Mouse (Mus musculus): ENCODE data around the gene Htra3. TPM values are rescaled to one million over a fixed set of nuclear protein-coding genes. Genes with fewer than 3 reads are reported as not detected.
A peak's percentile ranks its signal among the peaks of the same experiment; 100 is the strongest.

Gene Htra3
- polyA plus RNA-seq (2012; rRNA removed) (0.46 and 0.80 TPM in 2 replicates), polyA plus RNA-seq (2014; fragmentation: Nextera tagmentation; extraction: Ambion mirVana) (0.99 and 1.5 TPM in 2 replicates)

DNA sequence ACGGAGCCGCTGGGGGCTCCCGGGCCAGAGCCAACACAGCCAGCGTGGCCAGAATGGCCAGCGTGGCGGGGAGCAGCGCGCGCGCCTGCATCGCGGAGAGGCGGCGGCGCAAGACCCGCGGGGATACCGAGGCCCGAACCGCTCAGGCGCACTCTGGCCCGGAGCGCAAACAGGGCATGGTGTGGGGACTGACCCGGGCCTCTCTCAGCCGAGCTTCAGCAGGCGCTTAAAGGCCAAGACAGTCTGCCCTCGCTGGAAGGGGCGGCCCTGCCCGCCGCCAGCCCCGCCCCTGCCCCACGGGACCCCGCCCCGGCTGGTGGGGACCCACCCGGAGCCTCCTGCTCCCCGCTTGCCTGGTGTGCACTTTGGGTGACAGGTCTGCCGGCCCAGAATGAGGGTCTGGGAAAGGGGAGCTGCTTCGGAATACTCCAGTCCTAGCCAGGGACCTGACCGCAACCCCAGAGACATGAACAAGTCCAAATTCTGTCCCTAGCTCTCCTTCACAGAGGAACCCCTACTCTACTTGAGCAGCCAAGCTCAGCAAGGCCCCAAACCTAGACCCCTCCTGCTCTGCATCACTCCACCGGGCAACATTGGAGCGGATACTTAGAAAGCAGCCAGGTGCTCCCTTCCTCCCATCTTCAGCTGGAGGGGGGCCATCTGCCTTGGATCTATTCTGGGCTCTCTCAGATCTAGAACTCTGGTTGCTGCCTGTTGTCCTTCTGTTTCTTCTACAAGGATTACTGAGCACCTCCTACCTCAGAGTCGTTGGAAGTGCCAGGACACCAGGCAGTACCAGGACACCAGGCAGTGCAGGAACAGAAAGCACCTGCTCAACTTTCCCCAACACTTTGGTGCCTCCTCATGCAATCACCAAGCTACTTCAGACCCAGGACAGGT lies at the start of gene Htra3:
TSS of gene Htra3 (minus strand) at position 527 of the 900 bp plus-strand sequence.
- Histone ChIP-seq H3K27me3 (ENCODE audit: control insufficient read depth, insufficient read depth, low read length) (peaks cover 19% of the 10 kb centered on the region), H3K4me3 (ENCODE audit: insufficient read depth in 1 of 2, low read depth in 2 of 2, low read length in 2 of 2) (0 out of 4 replicates have a peak within 1 kb of the TSS, but pooled peaks of 1 of the 2 experiments have one; percentile 4), H3K36me3 (replicated peaks; ENCODE audit: control insufficient read depth, insufficient read depth, low read depth) (no peaks in the 10 kb centered on the region), H3K27ac (no peak within 1 kb of the TSS), H3K4me1 (replicated peaks; ENCODE audit: control insufficient read depth in 2 of 2, insufficient read depth in 2 of 2, low read length in 1 of 2) (no peaks in the 10 kb centered on the region), H3K9me3 (ENCODE audit: control insufficient read depth, low read length) (no peaks in the 10 kb centered on the region), H3K9ac (replicated peaks) (no peak within 1 kb of the TSS), H3K4me2 (ENCODE audit: low read depth) (peak within 1 kb of the TSS; percentile 11; the same call in 1 of the 2 replicates)
- DNase-seq (ENCODE audit: low read depth in 3 of 3, low spot score in 3 of 3), result no peak
- WGBS (ENCODE audit: insufficient replicate concordance), result 9% methylated on average over 41 of the region's 42 CpGs
- no peak for TF ChIP-seq EP300 (IDR thresholded peaks at IDR 0.05; ENCODE audit: low read depth)
- TF ChIP-seq CTCF (IDR thresholded peaks at IDR 0.05; ENCODE audit: low read depth), result no peak
- no peak for ATAC-seq (ENCODE audit: insufficient read depth)

DNA sequence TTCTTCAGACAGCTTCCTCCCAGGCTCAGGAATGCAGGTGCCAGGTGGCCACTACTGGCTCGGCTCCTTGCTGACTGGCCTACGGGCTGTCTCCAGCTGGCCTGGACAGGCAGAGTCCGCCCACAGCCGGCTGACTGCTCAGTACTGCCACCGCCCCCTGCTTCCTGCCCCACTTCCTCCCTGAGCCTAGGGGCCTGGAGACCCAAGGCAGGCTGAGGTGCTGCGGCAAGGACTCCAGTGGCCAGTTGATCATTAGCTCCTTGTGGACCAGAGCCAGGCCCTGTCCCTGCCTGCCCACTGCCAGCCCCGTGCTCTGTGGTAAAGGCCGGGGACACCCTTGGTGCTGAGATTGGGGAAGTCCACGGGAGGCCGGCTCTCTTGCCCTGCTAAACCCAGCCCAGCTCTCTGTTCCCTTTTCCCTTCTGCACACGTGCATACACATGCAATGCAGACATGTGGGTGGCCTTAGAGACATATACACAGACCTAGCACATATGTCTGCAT lies 49.4 kb upstream of the Htra3 start:
- DNase-seq (ENCODE audit: low read depth in 3 of 3, low spot score in 3 of 3), result no peak
- ATAC-seq (ENCODE audit: insufficient read depth), result peak; percentile 63
- H3K4me1 ChIP-seq (replicated peaks; ENCODE audit: control insufficient read depth in 2 of 2, insufficient read depth in 2 of 2, low read length in 1 of 2), result 0 out of 4 replicates have a peak, but pooled peaks cover 0 to 7% of the 10 kb centered on the region in 2 experiments
- no peaks in the 10 kb centered on the region for H3K9me3 ChIP-seq (ENCODE audit: control insufficient read depth, low read length)
- H3K27me3 ChIP-seq (ENCODE audit: control insufficient read depth, insufficient read depth, low read length), result no peaks in the 10 kb centered on the region
- 0 out of 2 replicates have a peak overlapping the region, but pooled peaks have one; percentile 38 for H3K4me2 ChIP-seq (ENCODE audit: low read depth)
- no peak overlapping the region for H3K9ac ChIP-seq (replicated peaks)
- WGBS (ENCODE audit: insufficient replicate concordance), result 4% methylated on average over 11 of the region's 11 CpGs
- H3K4me3 ChIP-seq (ENCODE audit: insufficient read depth in 1 of 2, low read depth in 2 of 2, low read length in 2 of 2), result peak overlapping the region; percentile 1 to 51; a peak in 3 of 4 replicates
- TF ChIP-seq CTCF (IDR thresholded peaks at IDR 0.05; ENCODE audit: low read depth) (peak; percentile 10; the same call in 1 of the 2 replicates), EP300 (IDR thresholded peaks at IDR 0.05; ENCODE audit: low read depth) (no peak)
- no peaks in the 10 kb centered on the region for H3K36me3 ChIP-seq (replicated peaks; ENCODE audit: control insufficient read depth, insufficient read depth, low read depth)
- H3K27ac ChIP-seq, result no peak overlapping the region

DNA sequence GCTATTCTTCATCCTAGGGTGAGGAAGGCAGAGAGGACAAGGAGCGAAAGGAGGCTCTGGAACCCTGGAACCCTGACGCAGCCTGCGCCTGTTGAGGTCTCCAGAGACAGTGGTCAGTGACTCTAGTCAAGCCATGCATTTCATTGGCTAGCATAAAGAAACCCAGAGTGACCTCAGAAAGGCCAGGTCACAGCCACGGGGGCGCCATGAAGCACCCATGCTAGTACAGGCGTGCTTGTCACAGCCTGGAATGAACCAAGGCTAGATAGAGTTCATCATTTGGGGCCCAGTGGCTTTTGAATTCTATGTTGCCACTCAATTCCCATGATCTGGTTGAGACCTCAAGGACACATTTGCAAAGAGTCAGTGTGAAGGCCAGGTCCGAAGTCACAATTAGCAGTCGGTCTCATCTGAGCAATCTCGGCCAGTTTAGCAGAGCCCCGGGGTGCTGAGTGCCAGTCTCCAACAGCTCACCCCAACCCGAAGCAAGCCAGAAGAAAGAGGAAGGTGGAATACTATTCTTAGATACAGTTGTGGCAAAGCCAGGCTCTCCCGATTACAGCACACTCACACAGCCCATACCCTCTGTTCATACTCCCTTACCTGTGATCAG lies 48.9 kb upstream of the Htra3 start:
- 37% methylated on average over 12 of the region's 12 CpGs for WGBS (ENCODE audit: insufficient replicate concordance)

DNA sequence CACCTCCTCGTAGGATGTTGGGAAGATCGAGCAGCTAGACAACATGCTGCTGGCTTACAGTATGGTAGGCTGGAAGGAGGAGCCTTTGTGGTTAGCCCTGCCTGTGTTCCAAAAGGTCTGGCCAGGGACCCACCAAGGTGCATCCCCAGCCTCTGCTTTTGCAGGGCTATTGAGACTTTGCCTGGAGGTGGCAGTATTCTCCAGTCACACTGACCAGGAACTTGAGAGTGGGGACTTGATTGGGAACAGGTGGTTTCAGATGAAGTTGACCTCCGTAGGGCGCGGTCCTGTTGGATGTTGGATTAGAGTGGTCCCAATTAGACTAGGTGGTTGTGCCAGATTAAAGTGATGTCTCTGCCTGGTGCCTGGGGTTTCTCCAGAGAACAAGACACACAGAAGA lies 47.9 kb upstream of the Htra3 start:
- Histone ChIP-seq H3K4me1 (replicated peaks; ENCODE audit: control insufficient read depth in 2 of 2, insufficient read depth in 2 of 2, low read length in 1 of 2) (peaks cover 0 to 8% of the 10 kb centered on the region in 2 experiments; a peak in 1 of 4 replicates), H3K36me3 (replicated peaks; ENCODE audit: control insufficient read depth, insufficient read depth, low read depth) (no peaks in the 10 kb centered on the region), H3K4me2 (ENCODE audit: low read depth) (peak overlapping the region; percentile 38; the same call in 1 of the 2 replicates), H3K27ac (no peak overlapping the region), H3K9me3 (ENCODE audit: control insufficient read depth, low read length) (no peaks in the 10 kb centered on the region), H3K27me3 (ENCODE audit: control insufficient read depth, insufficient read depth, low read length) (no peaks in the 10 kb centered on the region), H3K9ac (replicated peaks) (no peak overlapping the region), H3K4me3 (ENCODE audit: insufficient read depth in 1 of 2, low read depth in 2 of 2, low read length in 2 of 2) (no peak overlapping the region)
- ATAC-seq (ENCODE audit: insufficient read depth) (no peak), DNase-seq (ENCODE audit: low read depth in 3 of 3, low spot score in 3 of 3) (no peak)
- 74% methylated on average over 5 of the region's 5 CpGs for WGBS (ENCODE audit: insufficient replicate concordance)
- TF ChIP-seq EP300 (IDR thresholded peaks at IDR 0.05; ENCODE audit: low read depth) (no peak), CTCF (IDR thresholded peaks at IDR 0.05; ENCODE audit: low read depth) (no peak)

More for the DNA sequence above, 48.9 kb upstream of the Htra3 start:
- Histone ChIP-seq H3K27ac (no peak overlapping the region), H3K36me3 (replicated peaks; ENCODE audit: control insufficient read depth, insufficient read depth, low read depth) (no peaks in the 10 kb centered on the region), H3K9ac (replicated peaks) (no peak overlapping the region), H3K4me2 (ENCODE audit: low read depth) (peak overlapping the region; percentile 38), H3K27me3 (ENCODE audit: control insufficient read depth, insufficient read depth, low read length) (no peaks in the 10 kb centered on the region), H3K9me3 (ENCODE audit: control insufficient read depth, low read length) (no peaks in the 10 kb centered on the region), H3K4me3 (ENCODE audit: insufficient read depth in 1 of 2, low read depth in 2 of 2, low read length in 2 of 2) (peak overlapping the region; percentile 1 to 51; a peak in 3 of 4 replicates), H3K4me1 (replicated peaks; ENCODE audit: control insufficient read depth in 2 of 2, insufficient read depth in 2 of 2, low read length in 1 of 2) (0 out of 4 replicates have a peak, but pooled peaks cover 0 to 7% of the 10 kb centered on the region in 2 experiments)
- TF ChIP-seq EP300 (IDR thresholded peaks at IDR 0.05; ENCODE audit: low read depth) (no peak), CTCF (IDR thresholded peaks at IDR 0.05; ENCODE audit: low read depth) (no peak)
- ATAC-seq (ENCODE audit: insufficient read depth), result 0 out of 2 replicates have a peak, but pooled peaks have one; percentile 5
- DNase-seq (ENCODE audit: low read depth in 3 of 3, low spot score in 3 of 3), result no peak

Data from liver, embryonic 14.5 days (tissue).